Mouse (Mus musculus): Measurements from ENCODE around the gene Cyp4x1. TPM values are rescaled to one million over a fixed set of nuclear protein-coding genes. Genes with fewer than 3 reads are reported as not detected.
A peak's percentile ranks its signal among the peaks of the same experiment; 100 is the strongest.
"Not testable (repeated sequence)": the region's sequence is repeated elsewhere in the genome, so short reads cannot be mapped to it uniquely, and the experiment has no call there.

The Cyp4x1 gene
- 1 to 10 TPM; 8.5 to 9.7 TPM for total RNA-seq (2021)
- long read RNA-seq, experiment 1, full-length matches to known transcripts, result 4 of 5 reads
- long read RNA-seq, experiment 1, partial matches to known transcripts, result 0 of 5 reads
- long read RNA-seq, experiment 1, other reads (novel, unspliced or antisense), result 1 of 5 reads
- long read RNA-seq, experiment 2, partial matches to known transcripts, result 1 of 2 reads
- long read RNA-seq, experiment 2, other reads (novel, unspliced or antisense), result 1 of 2 reads

DNA sequence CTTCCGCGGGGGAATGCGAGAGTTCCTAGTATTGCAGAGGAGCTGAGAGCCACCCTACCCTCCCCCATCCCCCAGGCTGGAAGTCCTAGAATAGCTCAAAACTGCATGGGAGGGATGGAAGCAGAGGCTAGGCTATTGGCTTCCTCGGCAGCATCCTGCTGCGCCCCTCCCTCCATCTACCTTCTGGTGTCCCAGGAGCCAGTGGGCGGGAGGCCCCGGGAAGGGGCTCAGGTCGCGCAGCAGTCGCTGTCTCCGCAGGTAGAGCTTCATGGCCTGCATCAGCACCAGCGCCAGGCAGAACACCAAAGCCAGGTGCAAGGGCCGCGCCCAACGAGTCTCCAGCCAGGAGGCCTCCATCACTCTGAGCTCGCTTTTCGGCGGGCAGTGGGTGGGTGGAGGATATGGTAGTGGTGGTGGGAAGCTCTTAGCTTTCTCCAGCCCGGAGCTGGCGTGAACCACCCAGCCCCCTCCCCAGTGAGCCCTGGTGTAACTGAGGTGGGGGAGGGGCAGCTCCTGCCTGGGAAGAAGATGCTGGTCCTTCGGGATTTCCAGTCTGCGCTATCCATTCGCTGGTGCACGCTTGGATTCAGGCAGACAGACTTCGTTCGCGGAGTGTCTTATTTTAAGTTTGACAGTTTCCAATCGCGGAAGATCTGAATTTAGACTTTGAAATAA, at the start of gene Cyp4x1:
Cyp4x1 (minus strand) TSS at position 661 of the 675 bp plus-strand sequence.
- DNase-seq (ENCODE audit: low spot score in 2 of 2), result peak; percentile 57 to 66

DNA sequence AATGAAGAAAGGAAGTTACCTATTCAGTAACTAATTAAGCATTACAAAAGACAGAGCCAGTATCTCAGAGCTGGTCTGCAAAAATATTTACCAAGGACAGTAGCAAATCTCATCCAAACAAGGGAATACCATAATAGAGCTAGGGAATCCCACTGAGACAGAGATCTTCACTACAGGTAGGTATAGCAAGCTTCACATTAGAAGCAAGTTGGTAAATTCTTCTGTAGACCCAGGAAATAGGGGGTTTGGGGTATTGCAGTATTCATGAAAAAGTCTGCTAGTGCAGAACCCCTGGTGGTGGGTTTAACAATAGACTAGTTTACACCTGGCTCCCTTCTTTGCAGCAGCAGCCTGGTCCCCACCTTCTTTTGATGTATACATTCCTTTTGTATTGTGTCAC, 42.1 kb upstream of the Cyp4x1 start:
- not testable (repeated sequence) for DNase-seq (ENCODE audit: low spot score in 2 of 2)

DNA sequence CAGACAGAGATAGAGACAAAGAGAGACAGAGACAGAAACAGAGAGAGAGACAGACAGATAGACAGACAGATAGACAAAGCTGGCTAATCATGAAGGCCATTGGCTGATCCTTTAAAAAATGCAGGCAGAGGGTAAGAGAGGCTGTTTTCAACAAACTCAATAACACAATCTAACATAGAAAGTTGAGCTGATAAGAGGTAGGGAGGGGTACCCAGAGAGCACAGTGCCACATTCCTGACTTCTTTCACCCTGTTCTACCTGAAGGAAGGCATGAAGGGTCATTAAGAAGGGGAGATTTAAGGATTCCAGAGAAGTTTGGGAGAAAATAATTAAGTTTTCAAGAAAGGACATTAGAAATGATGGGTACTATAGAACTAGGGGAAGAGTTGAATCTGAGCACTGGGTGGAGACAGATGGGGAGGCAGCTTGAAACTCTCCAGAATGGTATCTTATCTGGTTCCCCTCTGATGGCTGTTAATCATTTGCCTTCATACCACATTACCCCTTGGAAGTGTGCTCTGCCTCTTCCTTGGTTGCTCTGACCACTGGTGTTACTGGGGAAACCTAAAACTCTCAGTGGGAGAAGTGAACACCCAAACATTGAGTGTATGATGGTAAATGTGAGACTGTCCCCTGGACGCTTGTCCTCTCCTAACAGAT, 40.7 kb upstream of the Cyp4x1 start:
- DNase-seq (ENCODE audit: low spot score in 2 of 2), result no peak

DNA sequence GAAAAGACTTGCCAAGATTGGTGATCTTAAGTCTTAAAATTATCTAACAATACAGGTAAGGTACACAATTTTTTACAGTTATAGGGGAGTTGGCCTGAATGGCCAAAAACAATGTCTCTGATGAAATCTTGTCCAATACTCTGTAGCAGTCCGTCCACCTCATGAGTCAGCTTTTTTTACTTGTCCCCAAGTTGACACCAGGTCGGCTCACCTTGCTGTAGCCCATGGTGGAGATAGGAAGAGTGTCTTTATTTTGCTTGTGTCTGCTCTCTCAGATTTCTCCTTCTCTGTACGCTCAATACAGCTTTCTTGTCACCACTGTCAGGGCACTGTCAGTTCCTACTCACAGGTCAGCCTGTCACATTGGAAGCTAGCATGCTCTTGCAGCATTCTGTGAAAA, 24.9 kb upstream of the Cyp4x1 start:
- not testable (repeated sequence) for DNase-seq (ENCODE audit: low spot score in 2 of 2)

DNA sequence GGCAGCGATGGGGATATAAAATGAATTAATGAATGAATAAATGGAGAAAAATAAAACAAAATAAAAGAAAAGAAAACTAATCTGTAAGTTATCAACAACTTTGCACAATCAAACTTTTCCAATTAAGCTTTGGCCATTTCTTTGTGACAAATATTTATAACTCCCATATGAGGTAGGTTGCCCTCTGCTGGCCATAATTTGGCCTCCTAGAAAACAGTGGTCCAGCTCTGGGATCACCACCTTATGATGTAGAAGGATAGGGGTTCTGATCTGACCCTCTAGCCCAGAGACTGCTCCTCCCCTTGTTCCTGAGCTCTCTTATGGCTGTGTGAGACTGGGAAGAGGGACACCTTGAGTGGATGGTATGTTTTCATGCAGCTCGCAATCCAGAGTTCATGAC, 20.6 kb upstream of the Cyp4x1 start:
- no peak for DNase-seq (ENCODE audit: low spot score in 2 of 2)

DNA sequence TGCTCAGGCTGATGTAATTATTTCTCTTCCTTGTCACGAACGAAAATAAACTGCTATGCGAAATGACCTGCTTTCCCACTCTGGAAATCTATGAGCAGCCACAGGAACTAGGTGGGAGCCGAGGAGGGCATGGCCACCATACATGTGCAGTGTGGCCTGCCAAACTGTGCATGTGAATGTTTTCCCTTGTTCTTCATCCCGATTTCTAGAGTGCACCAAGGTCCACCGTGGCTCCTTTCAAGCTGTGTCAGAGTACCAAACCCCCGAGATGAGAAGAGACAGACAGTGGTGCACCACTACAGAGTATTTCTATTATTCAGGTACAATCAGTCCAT, 182 bp upstream of the Cyp4x1 start:
- DNase-seq (ENCODE audit: low spot score in 2 of 2), result no peak

DNA sequence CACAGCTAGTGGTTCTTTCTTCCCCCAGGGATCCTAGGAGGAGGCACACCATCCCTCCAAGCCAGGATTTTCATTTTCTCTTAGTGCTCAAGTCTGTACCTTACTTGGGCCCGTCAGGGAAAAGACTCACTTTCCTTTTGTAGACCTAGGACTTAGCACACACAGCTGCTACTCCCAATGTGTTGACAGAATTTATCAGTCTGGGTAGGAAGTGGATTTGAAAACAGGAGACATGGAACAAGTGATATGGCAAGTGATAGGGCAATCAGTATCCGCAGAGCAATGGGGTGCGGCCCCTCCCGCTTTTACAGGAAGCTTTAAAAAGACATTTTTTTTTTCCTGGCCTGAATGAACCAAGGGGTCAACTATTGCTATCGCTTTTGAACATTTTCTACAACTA, 996 bp downstream of the Cyp4x1 start:
- peak in 1 of 2 experiments; percentile 3 for DNase-seq (ENCODE audit: low spot score in 2 of 2)

DNA sequence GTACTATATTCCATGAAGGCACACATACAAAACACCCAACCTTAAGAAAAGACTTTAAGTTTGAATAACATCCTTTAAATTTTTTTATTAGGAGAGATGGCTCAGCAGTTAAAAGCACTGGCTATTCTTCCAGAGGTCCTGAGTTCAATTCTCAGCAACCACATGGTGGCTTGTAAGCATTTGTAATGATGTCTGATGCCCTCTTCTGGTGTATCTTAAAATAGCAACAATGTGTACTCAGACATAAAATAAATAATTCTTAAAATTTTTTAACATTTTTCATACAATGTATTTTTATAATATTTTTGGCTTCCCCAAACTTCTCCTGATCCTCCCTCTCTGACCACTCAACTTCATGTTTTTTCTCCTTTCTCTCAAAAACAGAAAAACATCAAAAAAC, 9.4 kb downstream of the Cyp4x1 start:
- DNase-seq (ENCODE audit: low spot score in 2 of 2), result no peak

DNA sequence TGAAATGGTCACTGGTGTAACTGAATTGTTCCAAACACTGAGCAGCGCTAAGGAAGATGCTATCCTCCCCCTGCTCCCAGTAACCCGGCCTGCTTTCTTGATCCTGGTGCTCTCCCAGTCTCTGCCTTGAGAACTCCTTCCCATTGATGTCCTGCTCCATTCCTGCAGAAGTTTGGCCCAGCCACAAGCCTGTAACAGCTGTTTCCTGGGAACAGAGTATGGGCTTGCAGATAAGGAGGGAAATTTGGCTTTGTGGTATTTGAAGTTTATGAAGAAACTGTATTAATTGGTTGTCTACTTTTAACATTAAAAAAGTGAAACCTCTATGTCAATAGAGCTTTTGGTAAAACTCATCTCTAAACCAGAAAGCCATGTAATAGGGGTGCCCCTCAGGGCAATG, 10.6 kb downstream of the Cyp4x1 start:
- DNase-seq (ENCODE audit: low spot score in 2 of 2), result no peak

DNA sequence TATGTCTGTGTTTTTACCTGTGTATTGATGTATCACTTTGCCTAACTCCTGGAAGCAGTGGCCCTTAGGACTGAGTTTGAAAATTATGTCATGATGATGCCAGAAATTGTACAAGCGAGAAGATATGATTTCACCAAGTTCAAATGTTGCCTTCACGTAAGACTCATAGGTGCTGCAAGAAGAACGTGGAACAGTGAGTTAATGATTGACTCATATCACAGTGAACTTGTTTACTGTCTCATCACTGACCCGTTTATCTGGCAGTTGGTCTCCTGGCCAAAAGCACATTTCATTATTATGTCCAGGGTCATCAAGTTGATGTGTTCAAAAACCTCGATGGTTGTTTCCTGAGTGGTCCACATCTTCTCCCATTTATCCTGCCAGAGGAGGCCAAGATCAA, 12.5 kb downstream of the Cyp4x1 start:
- DNase-seq (ENCODE audit: low spot score in 2 of 2), result no peak

DNA sequence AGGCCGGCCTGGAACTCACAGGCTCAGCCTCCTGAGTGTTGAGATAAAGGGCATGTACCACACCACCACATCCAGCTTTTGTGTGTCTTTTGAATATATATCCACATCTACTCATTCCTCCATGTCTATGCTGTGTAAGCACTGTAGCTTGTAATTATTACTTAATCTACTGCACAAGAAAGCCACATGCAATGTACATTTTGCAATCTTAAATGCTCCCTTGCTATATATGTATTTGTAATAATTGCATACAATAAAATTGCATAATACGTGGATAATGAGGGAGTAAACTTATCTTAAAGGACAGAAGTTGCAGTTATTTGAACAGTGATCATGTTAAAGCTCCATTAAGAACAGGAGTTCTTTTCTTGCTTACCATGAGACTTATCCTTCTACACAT, 12.9 kb downstream of the Cyp4x1 start:
- no peak for DNase-seq (ENCODE audit: low spot score in 2 of 2)

DNA sequence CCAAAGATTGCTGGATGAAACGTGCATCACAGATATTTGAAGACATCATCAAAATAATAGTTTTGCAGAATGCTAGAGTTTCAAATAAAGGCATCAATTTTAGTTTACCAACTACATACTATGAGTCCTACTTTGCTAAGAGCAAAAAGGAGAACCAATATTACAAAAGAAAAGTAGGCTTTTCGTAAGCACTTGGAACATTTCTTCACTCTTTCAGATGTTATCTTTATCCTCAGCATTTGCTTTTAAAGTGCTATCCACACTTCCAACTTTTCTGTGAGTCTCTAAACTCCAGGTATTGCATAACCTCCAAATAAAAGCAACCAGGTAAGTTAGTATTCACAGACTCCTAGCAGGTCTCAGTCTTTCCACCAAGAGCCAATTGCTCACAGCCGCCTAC, 14.4 kb downstream of the Cyp4x1 start:
- no peak for DNase-seq (ENCODE audit: low spot score in 2 of 2)

DNA sequence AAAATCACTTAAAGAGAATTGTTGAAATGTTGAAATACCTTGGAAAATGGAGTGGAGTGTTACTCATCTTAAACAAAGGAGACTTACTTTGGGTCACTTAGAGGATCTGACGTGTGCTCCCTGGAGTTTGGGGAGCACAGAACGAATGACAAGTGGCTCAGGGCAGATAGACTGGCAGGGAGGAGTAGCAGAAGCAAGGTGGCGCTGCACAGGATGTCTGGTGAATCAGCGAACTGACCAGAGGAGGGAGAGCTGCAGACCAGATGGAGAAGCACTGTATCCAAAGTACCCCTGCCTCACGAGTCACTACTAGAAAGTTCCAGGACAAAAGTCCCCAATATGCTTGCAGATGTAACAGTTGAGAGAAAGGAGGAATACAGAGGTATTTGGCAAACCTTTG, 20.8 kb downstream of the Cyp4x1 start:
- DNase-seq (ENCODE audit: low spot score in 2 of 2), result no peak

DNA sequence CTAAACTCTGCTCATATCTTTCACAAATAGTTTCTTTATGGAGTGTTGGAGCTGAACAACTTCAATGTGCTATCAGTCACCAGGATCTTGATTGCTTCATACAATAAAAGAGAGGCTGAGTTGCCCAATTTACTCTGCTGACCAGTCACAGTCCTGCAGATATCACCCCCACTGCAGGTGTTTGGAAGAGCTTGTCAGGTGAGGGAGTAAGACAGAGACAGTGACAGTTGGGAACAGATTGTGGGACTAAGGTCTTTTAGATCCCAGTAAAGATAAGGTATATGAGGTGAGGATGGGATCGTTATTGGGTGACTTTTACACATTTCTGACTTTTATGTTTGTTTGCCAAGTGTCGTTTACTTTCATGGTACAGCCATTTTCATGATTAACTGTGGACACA, 22.9 kb downstream of the Cyp4x1 start:
- DNase-seq (ENCODE audit: low spot score in 2 of 2), result no peak

DNA sequence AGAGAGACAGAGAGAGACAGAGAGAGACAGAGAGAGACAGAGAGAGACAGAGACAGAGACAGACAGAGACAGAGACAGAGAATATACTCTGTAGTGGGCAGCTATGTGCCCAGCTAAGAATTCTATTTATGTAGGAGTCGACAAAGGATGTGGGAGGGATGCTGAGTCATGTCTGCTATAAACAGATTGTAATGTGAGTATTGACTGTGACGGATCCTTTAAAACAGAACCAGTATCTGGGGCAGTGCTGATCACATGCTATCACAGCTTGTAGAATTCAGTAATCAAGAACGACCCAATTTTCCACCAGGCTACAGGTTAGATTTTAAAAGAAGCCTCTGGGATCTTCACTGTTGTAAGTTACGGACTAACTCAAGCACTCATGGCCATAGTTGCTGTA, 30.6 kb downstream of the Cyp4x1 start:
- DNase-seq (ENCODE audit: low spot score in 2 of 2), result no peak

DNA sequence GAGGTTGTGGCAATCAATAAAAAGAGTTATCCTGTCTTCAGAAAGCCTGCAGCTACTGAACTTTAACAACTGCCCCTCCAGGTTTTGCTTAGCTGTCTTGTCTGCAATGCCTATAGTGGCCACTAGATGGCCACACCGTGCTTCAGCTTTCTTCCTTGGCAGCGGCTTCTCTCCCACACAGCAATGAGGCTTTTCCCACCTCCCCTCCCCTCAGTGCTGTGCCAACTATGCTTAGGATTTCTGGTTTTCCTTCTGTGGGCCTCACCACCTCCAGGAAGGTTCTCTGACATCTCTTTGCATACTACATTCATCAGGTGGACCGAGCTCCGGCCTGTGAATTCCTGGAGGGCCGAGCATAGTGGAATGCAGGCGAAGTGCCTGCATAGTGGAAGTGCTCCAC, 32.4 kb downstream of the Cyp4x1 start:
- peak; percentile 55 to 74 for DNase-seq (ENCODE audit: low spot score in 2 of 2)

DNA sequence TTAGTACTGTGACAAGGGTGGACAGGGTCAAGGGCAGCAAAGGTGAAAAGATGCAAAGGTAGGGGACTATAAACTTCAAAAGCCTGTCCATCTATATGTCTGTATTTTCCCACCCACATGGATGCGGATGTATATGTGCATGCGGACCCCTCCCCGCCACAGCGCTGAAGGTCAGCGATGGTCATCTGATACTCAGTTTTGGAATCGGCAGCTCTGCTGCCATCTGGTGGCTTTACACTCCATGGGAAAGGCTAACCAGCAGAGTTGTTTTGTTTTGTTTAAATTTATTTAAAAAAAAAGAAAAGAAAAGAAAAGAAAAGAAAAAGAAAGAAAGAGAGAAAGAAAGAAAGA, 37.0 kb downstream of the Cyp4x1 start:
- DNase-seq (ENCODE audit: low spot score in 2 of 2), result no peak

DNA sequence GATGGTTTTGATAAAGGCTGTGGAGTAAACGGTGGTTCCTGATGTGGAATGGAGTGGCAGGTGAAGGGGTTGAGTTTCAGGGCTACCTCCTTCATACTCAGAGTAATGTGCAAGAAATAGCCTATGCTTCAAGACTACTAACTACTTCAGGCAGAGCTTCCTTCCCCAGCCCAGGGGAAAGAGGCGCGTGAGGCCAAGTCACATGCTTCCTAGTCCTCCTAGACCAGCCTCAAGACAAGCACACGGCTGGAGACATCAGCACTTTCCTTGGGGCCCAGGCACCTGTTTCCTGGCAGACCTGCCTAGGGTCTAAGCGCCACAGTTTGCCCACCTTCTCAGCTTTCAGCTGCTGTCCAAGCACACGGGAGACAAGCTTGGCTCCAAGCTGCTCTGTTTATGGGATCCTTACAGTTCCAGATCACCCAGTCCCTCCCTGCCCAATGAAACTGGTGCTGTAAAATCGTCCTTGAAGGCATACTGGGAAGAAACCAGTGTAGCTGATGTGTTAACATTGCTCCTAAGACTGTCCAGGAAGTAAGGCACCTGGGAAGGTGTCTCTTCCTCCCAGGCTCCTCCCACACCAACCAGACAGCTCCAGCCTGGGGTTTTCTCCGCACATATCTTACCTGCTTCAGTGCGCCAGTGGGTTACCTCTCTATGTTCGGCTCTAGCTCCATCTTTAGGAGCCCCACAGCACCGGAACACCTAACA, 37.5 kb downstream of the Cyp4x1 start:
- DNase-seq (ENCODE audit: low spot score in 2 of 2), result no peak

DNA sequence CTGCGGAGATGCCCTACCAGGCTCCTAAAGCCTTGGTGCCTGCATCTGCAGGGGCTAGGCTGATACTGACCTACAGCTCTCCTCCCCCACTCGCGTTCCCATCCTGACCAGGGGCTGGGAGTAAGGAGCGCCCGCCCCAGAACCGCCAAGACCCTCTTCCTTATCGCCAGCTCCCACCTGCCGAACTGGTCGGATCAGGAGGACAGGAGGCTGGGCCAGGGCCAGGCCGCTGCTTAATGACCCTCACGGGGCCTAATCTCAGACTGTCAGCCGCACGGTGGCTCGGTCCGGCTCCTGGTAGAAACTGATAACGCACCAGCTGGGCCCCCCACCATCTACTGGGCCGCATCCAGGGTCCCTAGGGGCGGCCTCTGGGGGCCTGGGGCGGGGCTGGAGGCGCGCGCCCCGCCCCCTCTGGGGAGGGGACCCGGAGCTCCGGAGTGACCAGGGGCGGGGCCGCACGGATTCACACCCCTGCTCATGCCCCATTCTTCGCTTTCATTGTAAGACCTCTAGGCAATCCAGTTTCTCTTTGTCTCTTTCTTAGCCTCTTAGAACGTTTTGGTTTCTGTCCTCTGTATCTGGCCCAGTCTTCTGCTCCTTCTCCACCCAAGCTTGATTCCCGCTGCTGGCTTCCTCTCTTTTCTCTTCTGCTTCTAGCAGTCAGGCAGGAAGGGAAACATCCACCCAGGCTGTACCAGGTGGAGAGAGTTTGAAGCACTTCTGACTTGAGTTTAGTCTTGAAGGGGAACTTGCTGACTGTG, 38.2 kb downstream of the Cyp4x1 start:
- DNase-seq (ENCODE audit: low spot score in 2 of 2), result no peak

DNA sequence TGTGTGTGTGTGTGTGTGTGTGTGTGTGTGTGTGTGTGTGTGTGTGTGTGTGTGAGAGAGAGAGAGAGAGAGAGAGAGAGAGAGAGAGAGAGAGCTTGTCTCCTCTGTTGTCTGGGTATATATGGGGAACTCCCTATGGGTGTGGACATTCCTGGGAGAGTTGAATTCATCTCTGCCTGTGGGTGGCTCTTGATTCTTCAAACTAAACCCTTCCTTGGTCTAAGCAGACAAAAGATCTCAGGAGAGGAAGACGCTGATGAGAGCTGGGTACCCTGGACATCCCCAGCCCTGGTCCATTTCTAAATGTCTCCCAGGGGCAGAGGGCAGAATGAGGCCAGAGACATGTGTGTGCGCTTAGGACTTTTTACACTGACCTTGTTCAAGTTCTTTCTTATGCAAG, 40.0 kb downstream of the Cyp4x1 start:
- no peak for DNase-seq (ENCODE audit: low spot score in 2 of 2)

DNA sequence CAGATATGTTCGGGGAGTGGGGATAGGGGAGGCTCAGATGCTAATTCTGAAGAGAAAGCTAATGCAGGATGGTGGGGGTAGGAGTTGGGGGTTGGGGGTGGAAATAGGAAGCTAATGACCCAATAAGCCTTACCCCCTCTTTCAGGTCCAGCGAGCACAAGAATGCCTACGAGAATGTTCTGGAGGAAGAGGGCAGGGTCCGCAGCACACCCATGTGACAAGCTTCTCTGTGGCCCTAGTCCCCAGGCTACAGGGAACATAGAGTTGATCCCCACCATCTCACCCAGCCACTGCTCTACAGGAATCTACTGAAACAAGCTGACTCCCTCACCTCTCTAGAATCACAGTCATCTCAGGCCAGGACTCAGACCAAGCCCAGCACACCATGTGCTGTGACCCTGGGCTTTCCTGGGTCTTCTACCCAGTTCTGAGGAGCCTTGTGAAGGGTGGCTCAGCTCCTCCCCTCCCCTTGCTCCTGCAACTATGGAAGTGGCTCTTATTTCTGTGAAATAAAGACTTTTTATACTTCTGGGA, 40.7 kb downstream of the Cyp4x1 start:
- no peak for DNase-seq (ENCODE audit: low spot score in 2 of 2)

Data from layer of hippocampus, postnatal 14 days (tissue).